9 mouse cellular contexts compared by ENCODE assay signal in genomic region chr2:168072436-168073131, GRCm38 (mm10). TPM values are rescaled to one million over a fixed set of nuclear protein-coding genes. Genes with fewer than 3 reads are reported as not detected.
DNase-seq lines count a peak whose midpoint lies in the region; ATAC-seq lines count a peak whose summit lies in the region.
"Had no signal": no experiment of that assay in that cellular context is flagged by ENCODE, and none has a peak within 500 bp of the region (broad histone marks: within the 10 kb centered on the region; RNA-seq: fewer than 3 reads in every experiment).

No protein-coding gene starts in this region.

- H3K4me3 ChIP-seq in neural tube, embryonic 13.5 days, result no peak overlapping the region
- H3K4me3 ChIP-seq: liver, embryonic 15.5 days had no signal

- DNase-seq in layer of hippocampus, adult 9-11 months, result peak; percentile 26
- no peak for DNase-seq in layer of hippocampus, adult 9-10 months (ENCODE audit: low spot score)
- DNase-seq in adrenal gland, postnatal 36 days, result peak; percentile 41 to 48
- DNase-seq in gastrocnemius, adult 8-10 months (ENCODE audit: low spot score in 2 of 2), result peak; percentile 53 to 70
- peak; percentile 46 to 73 for DNase-seq in kidney, postnatal 25 days
- DNase-seq in thymus, postnatal 36 days, result no peak
- no peak for DNase-seq in spleen, postnatal 14 days (ENCODE audit: low spot score in 2 of 2)

- H3K36me3 ChIP-seq in neural tube, embryonic 13.5 days, result no peaks in the 10 kb centered on the region
- H3K36me3 ChIP-seq: liver, embryonic 15.5 days had no signal

- H3K9ac ChIP-seq in neural tube, embryonic 13.5 days, result 0 out of 2 replicates have a peak overlapping the region, but pooled peaks have one; percentile 1
- H3K9ac ChIP-seq: liver, embryonic 15.5 days had no signal

- no peaks in the 10 kb centered on the region for H3K9me3 ChIP-seq in neural tube, embryonic 13.5 days
- H3K9me3 ChIP-seq: liver, embryonic 15.5 days had no signal

- no peak overlapping the region for H3K4me2 ChIP-seq in neural tube, embryonic 13.5 days
- H3K4me2 ChIP-seq: liver, embryonic 15.5 days had no signal

- no peaks in the 10 kb centered on the region for H3K27me3 ChIP-seq in neural tube, embryonic 13.5 days

- peak overlapping the region; percentile 57 for H3K27ac ChIP-seq in neural tube, embryonic 13.5 days (replicated peaks)
- H3K27ac ChIP-seq: liver, embryonic 15.5 days had no signal

- peaks cover 28% of the 10 kb centered on the region for H3K4me1 ChIP-seq in neural tube, embryonic 13.5 days (replicated peaks)

- WGBS in neural tube, embryonic 13.5 days, result 9% methylated on average over 10 of the region's 12 CpGs

- ATAC-seq in neural tube, embryonic 13.5 days (ENCODE audit: low read depth), result peak; percentile 71

RNA-seq across cellular contexts. Expression of gene Pard6b, which starts 8.2 kb away (rescaled TPM):
- 1 to 10 TPM in 1 of 2 experiments, under 1 TPM in 1; 0.99 to 1.3 TPM for total RNA-seq in adrenal gland, postnatal 36 days (2021)
- total RNA-seq in gastrocnemius, adult 8-10 months (2022), result 1 to 10 TPM in 3 of 4 experiments, under 1 TPM in 1; 0.73 to 1.8 (median 1.2) TPM
- 7.5 and 9.1 TPM in 2 replicates for polyA plus RNA-seq in neural tube, embryonic 13.5 days (2015; fragmentation: Nextera tagmentation; extraction: Ambion mirVana)

Comparison
In these comparisons a context has a peak if more than half of its experiments do, and no peak if none do; other contexts are left out.
1. DNase-seq: peak in layer of hippocampus, adult 9-11 months (single experiment), adrenal gland, postnatal 36 days (2 of 2), gastrocnemius, adult 8-10 months (2 of 2) and kidney, postnatal 25 days (2 of 2); none in layer of hippocampus, adult 9-10 months (single experiment), thymus, postnatal 36 days (0 of 2) and spleen, postnatal 14 days (0 of 2).